Mouse (Mus musculus): ENCODE data around the gene Ifna6. TPM values are rescaled to one million over a fixed set of nuclear protein-coding genes. Genes with fewer than 3 reads are reported as not detected.

The Ifna6 gene
- polyA plus RNA-seq, 1 experiment, result not detected

- no peak for TF ChIP-seq POLR2A (IDR thresholded peaks at IDR 0.05; ENCODE audit: low read depth, low read length)
- no peak for TF ChIP-seq CTCF (IDR thresholded peaks at IDR 0.05; ENCODE audit: borderline replicate concordance, insufficient read depth, low read length)
- Histone ChIP-seq H3K4me1 (ENCODE audit: control insufficient read depth, insufficient read depth, low read length) (no peaks in the 10 kb centered on the region), H3K4me3 (ENCODE audit: insufficient read depth, low read length) (no peak overlapping the region), H3K27ac (ENCODE audit: insufficient read depth, low read length) (no peak overlapping the region)
Observed at GRCm38 (mm10) chr4:88876520-88876919, 49.3 kb downstream of the Ifna6 start.

Other genes with a start within 250 kb of the Ifna6 start
- gene Ifna9, start 235.0 kb upstream of the Ifna6 start, polyA plus RNA-seq (2011; ENCODE audit: insufficient read length, low read depth, missing spikeins), result not detected in 2 replicates
- gene Ifna12, start 224.0 kb upstream of the Ifna6 start, polyA plus RNA-seq (2011; ENCODE audit: insufficient read length, low read depth, missing spikeins), result not detected in 2 replicates
- not detected in 2 replicates for gene C87499, start 193.0 kb upstream of the Ifna6 start, polyA plus RNA-seq (2011; ENCODE audit: insufficient read length, low read depth, missing spikeins)
- gene Ifna13, start 183.0 kb upstream of the Ifna6 start, polyA plus RNA-seq (2011; ENCODE audit: insufficient read length, low read depth, missing spikeins), result not detected in 2 replicates
- not detected in 2 replicates for gene Ifna16, start 150.5 kb upstream of the Ifna6 start, polyA plus RNA-seq (2011; ENCODE audit: insufficient read length, low read depth, missing spikeins)
- gene Ifna2, start 143.5 kb upstream of the Ifna6 start, polyA plus RNA-seq (2011; ENCODE audit: insufficient read length, low read depth, missing spikeins), result not detected in 2 replicates
- gene Ifnab, start 136.1 kb upstream of the Ifna6 start, polyA plus RNA-seq (2011; ENCODE audit: insufficient read length, low read depth, missing spikeins), result not detected in 2 replicates
- gene Gm26566, start 105.6 kb upstream of the Ifna6 start, polyA plus RNA-seq (2011; ENCODE audit: insufficient read length, low read depth, missing spikeins), result not detected in 2 replicates
- 103 and 123 TPM in 2 replicates for gene Klhl9, start 105.0 kb upstream of the Ifna6 start, polyA plus RNA-seq (2011; ENCODE audit: insufficient read length, low read depth, missing spikeins)
- gene Gm13271, start 72.5 kb upstream of the Ifna6 start, polyA plus RNA-seq (2011; ENCODE audit: insufficient read length, low read depth, missing spikeins), result not detected in 2 replicates
- gene Gm13283, start 67.3 kb upstream of the Ifna6 start, polyA plus RNA-seq (2011; ENCODE audit: insufficient read length, low read depth, missing spikeins), result not detected in 2 replicates
- 0.70 TPM in 1 of 2 replicates, not detected in the other for gene Gm13290, start 53.6 kb upstream of the Ifna6 start, polyA plus RNA-seq (2011; ENCODE audit: insufficient read length, low read depth, missing spikeins)
- not detected in 2 replicates for gene Gm13289, start 50.5 kb upstream of the Ifna6 start, polyA plus RNA-seq (2011; ENCODE audit: insufficient read length, low read depth, missing spikeins)
- gene Gm13272, start 47.6 kb upstream of the Ifna6 start, polyA plus RNA-seq (2011; ENCODE audit: insufficient read length, low read depth, missing spikeins), result not detected in 2 replicates
- gene Ifnz, start 45.3 kb upstream of the Ifna6 start, polyA plus RNA-seq (2011; ENCODE audit: insufficient read length, low read depth, missing spikeins), result 0.37 and 0.44 TPM in 2 replicates
- gene Gm13276, start 41.7 kb upstream of the Ifna6 start, polyA plus RNA-seq (2011; ENCODE audit: insufficient read length, low read depth, missing spikeins), result not detected in 2 replicates
- gene Gm13277, start 38.8 kb upstream of the Ifna6 start, polyA plus RNA-seq (2011; ENCODE audit: insufficient read length, low read depth, missing spikeins), result not detected in 2 replicates
- not detected in 2 replicates for gene Gm13278, start 35.9 kb upstream of the Ifna6 start, polyA plus RNA-seq (2011; ENCODE audit: insufficient read length, low read depth, missing spikeins)
- not detected in 2 replicates for gene Gm13275, start 32.9 kb upstream of the Ifna6 start, polyA plus RNA-seq (2011; ENCODE audit: insufficient read length, low read depth, missing spikeins)
- not detected in 2 replicates for gene Gm13279, start 30.0 kb upstream of the Ifna6 start, polyA plus RNA-seq (2011; ENCODE audit: insufficient read length, low read depth, missing spikeins)
- gene Gm13285, start 27.8 kb upstream of the Ifna6 start, polyA plus RNA-seq (2011; ENCODE audit: insufficient read length, low read depth, missing spikeins), result 0.44 and 2.3 TPM in 2 replicates
- gene Gm13287, start 24.2 kb upstream of the Ifna6 start, polyA plus RNA-seq (2011; ENCODE audit: insufficient read length, low read depth, missing spikeins), result 1.1 TPM in 1 of 2 replicates, not detected in the other
- gene Gm13288, start 21.9 kb upstream of the Ifna6 start, polyA plus RNA-seq (2011; ENCODE audit: insufficient read length, low read depth, missing spikeins), result 0.23 TPM in 1 of 2 replicates, not detected in the other
- gene Ifna7, start 11.2 kb upstream of the Ifna6 start, polyA plus RNA-seq (2011; ENCODE audit: insufficient read length, low read depth, missing spikeins), result not detected in 2 replicates
- not detected in 2 replicates for gene Ifna11, start 7.5 kb upstream of the Ifna6 start, polyA plus RNA-seq (2011; ENCODE audit: insufficient read length, low read depth, missing spikeins)
- gene Ifna5, start 8.1 kb downstream of the Ifna6 start, polyA plus RNA-seq (2011; ENCODE audit: insufficient read length, low read depth, missing spikeins), result not detected in 2 replicates
- gene Ifna4, start 14.4 kb downstream of the Ifna6 start, polyA plus RNA-seq (2011; ENCODE audit: insufficient read length, low read depth, missing spikeins), result not detected in 2 replicates
- gene Ifna1, start 22.7 kb downstream of the Ifna6 start, polyA plus RNA-seq (2011; ENCODE audit: insufficient read length, low read depth, missing spikeins), result not detected in 2 replicates
- gene Ifne, start 52.8 kb downstream of the Ifna6 start, polyA plus RNA-seq (2011; ENCODE audit: insufficient read length, low read depth, missing spikeins), result not detected in 2 replicates

All from embryonic fibroblast, embryonic 13.5 days (primary cell).